Mouse (Mus musculus) adrenal gland, postnatal 10 days (tissue): ENCODE data around the gene Fam160b1. TPM values are rescaled to one million over a fixed set of nuclear protein-coding genes. Genes with fewer than 3 reads are reported as not detected.

Source experiments
- DNase-seq: peaks from one replicate; pipeline ENCODE4 v3.0.0; 2021; ENCODE audit warnings: mixed read lengths
- total RNA-seq, 2 experiments: library from RNA; stranded (reverse); gene quantifications; 2 replicates each; pipeline ENCODE4 v1.2.3; 2021

Gene Fam160b1
- total RNA-seq, 2 experiments from 2014 or later: 20.4 to 23.5 TPM

DNA sequence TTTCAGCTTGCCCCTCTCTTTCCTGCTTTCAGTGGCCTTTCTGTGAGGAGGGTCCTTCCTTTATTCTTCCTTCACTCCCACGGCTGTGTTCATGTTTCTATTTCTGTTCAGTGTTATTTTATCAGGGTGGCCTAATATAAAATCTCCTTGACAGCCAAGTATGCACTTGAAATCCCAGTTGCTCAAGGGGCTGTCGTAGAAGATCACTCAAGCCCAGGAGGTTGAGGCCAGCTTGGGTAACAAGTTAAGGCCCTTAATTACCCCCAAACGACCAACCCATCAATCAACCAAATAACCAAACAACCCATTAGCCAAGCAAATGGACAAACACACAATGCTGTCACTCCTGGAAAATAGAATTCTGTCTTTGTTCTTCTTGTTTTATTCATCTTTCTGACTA lies 62.9 kb downstream of the Fam160b1 start:
- DNase-seq: no peak

DNA sequence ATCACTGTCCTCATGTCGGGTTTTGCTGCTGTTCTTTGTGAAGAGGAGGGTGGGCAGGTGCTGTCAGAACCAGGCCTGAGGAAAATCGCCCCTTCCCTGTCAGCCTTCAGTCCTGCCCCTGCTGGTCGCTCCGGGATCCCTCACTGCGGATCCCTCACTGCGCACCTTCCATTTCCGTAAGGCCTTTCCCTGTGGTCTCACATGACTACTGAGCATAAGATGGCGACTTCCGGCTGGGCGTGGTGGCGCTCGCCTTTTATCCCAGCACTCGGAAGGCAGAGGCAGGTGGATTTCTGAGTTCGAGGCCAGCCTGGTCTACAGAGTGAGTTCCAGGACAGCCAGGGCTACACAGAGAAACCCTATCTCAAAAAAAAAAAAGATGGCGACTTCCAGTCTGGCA lies 64.8 kb downstream of the Fam160b1 start:
- DNase-seq: no peak

DNA sequence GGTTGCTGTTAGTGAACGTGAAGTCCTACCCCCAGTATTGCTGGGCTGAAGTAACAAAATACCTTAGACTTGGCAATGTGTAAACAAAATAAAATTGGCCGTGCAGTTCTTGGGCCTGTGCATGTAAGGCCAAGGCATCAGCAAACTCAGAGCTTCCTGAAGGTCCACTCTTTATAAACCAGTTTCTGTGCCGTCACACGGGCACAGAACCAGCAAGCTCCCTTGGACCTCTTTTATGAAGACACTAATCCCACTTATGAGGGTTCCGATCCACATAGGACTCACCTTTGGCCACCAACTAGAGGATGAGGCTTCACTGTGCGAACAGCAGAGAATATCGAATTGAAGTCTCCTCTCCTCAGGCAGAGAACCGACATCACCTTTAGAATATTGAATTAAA lies 66.4 kb downstream of the Fam160b1 start:
- no peak for DNase-seq

DNA sequence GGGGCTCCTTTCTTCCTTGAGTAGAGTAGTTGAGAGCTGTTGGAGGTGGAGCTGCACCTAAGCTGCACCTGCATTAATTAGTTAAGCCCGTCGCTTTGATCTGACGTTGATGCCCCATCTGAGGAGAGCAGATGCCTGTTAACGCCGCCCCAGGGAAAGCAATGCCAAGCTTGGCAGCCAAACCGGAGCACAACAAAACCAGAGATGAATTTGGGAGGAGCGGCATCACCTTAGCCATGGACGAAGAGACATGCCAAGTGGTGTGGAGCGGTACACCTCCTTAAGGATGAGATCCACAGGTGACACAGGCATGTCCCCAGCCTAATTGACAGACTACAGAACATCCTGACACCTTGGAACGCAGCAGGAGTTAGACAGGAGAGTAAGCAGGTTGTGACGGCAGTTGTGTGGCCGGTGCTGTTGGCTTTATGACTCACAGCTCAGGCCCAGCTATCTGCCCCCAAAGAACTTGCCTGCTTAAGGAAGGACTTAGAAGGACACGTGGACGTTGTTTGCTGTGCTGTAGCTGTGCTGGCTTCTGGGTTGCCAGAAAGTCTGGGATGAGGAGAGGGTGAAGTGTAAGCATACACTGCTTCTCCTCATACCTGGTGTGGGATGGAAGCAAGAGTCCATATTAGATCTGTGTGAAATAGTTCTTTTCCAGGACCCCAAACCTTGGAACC lies 67.4 kb downstream of the Fam160b1 start:
- no peak for DNase-seq

DNA sequence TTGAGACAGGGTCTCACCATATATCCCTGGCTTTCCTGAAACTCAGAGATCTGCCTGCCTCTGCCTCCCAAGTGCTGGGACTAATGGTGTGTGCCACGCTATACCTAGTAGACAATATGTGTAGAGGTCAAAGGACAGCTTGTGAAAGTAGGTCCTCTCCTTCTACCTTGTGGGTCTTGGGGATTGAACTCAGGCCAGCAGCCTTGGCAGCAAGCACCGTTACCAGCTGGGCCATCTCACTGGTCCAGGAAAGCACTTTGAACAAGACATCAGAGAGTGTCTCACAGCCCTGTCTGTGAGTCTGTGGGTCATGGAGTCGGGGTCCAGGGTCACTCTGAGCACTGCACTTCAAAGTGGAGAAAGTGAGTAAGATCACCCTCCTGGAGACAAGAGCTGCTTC lies 68.2 kb downstream of the Fam160b1 start:
- DNase-seq: no peak

DNA sequence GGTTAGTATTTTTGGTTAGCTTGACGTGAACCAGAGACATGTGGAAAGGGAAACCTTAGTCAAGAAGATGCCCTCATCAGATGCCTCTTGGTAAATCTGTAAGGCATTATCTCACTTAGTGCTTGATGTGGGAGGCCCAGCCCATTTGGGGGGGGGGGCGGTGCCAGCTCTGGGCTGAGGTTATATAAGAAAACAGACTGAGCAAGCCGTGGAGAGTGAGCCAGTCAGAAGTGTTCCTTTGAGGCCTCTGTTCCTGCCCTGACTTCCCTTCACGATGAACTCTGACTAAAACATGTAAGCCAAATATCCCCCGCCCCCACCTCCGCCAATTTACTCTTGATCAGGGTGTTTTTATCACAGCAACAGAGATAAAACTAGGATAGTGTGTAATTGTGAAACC lies 69.4 kb downstream of the Fam160b1 start:
- no peak for DNase-seq

DNA sequence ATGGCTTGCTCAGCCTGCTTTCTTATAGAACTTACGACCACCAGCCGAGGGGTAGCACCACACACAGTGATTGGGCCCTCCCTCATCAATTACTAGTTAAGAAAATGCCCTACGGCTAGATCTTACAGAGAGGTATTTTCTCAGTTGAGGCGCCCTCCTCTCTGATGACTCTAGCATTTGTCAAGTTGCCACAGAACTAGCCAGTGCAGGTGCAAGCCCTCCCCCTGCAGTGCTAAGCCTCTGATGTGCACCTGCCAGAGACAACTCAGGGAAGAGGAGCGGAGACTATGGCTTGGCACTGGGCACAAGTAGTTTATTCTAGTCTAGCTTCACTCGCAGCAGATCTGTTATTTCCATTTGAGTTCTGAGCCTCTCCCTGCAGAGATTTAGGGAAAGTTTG lies 71.0 kb downstream of the Fam160b1 start:
- no peak for DNase-seq

DNA sequence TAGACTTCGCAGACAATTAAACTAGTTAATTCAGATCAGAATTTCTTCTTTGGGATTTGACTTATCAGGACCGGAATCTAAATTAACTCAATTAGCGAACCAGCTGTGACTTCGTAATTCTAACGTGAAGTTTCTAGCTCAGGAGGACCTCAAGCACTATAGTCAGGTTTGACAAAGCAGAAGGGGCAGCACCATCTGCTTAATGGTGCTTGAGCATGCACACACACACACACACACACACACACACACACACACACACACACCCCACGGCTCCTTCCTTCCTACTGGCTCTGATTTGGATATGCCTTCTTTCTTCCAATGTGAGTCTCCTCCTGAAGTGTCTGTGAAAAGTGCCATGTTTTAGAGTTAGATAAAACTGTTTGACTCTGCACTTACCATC lies 73.5 kb downstream of the Fam160b1 start:
- no peak for DNase-seq

DNA sequence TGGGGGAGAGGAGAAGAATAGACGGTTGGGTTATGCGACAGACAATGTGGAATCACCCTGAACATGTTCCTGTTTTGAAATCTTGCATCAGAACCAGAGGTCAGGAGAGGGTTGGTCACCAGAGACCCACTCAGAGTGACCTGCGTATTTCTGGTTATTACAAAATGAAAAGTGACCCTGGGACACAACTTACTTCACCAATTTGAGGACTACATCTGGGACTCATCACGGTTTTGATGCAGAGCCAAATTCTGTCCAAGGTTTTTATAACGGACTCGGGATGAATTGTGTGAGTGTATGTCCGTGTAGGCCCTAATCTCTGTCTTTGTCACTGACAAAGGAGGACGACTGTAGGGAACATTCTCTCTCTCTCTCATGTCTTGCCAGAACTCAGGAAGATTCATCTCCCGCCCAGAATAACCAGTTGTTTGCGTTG lies 76.1 kb downstream of the Fam160b1 start:
- peak; percentile 48 for DNase-seq

DNA sequence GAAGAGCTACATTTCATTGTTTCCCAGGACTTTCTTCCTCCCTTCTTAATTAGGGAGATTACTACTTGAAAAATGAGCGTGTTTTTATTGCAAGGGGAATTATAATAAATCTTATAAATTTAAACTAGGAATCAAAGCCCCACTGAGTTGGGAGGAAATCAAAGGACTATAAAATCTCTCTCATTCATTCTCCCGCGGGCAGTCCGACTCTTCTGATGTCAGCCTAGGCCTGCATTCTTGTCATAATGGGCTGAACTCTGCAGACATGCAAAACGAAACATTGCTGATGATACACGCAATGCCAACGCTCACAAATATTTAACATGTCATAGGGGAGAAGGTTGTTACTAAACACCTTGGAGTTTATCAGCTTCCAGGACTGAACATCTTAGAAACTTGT lies 76.6 kb downstream of the Fam160b1 start:
- DNase-seq: no peak

Other genes starting within 250 kb of the Fam160b1 start
- 10 to 100 TPM; 83.6 to 94.5 TPM for gene Ablim1, start 45.8 kb upstream of the Fam160b1 start, total RNA-seq
- 10 to 100 TPM; 16.3 to 18.1 TPM for gene Trub1, start 92.2 kb downstream of the Fam160b1 start, total RNA-seq